Mouse (Mus musculus): Measurements from ENCODE around the gene Zbtb38. TPM values are rescaled to one million over a fixed set of nuclear protein-coding genes. Genes with fewer than 3 reads are reported as not detected.

Gene Zbtb38
- polyA plus RNA-seq, 1 experiment, result 10.0 TPM

DNA sequence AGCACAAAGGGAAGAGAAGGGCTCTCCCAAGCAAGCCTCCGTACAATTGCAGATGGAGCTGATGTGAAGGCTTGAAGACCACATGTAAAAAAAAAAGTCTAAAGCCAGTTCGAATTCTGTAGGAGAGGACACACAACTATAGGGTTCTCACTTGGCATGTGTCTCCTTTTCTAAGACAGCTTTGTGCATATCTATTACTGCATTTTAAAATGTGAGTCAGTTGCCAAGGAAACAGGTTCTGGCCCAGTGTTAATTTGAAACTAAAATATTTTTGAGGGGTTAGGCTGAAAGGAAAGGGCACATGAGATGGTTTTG is 22.4 kb downstream of the Zbtb38 start:
- no peak for TF ChIP-seq FOSL1 (IDR thresholded peaks at IDR 0.05; ENCODE audit: insufficient read depth, low read length, poor library complexity, severe bottlenecking)
- TF ChIP-seq MYOD1 (IDR thresholded peaks at IDR 0.05; ENCODE audit: control insufficient read depth, insufficient read length, low read depth), result no peak
- TF ChIP-seq USF1 (IDR thresholded peaks at IDR 0.05; ENCODE audit: low read depth), result no peak
- no peak for TF ChIP-seq CEBPB (IDR thresholded peaks at IDR 0.05; ENCODE audit: low read depth)
- TF ChIP-seq MYOG (IDR thresholded peaks at IDR 0.05; ENCODE audit: control insufficient read depth, extremely low read depth, insufficient read length), result no peak
- TF ChIP-seq MAX (IDR thresholded peaks at IDR 0.05), result no peak
- TF ChIP-seq CTCF (IDR thresholded peaks at IDR 0.05; ENCODE audit: control insufficient read depth, insufficient read depth, insufficient read length), result no peak
- H3ac ChIP-seq (ENCODE audit: control insufficient read depth, insufficient read length, low read depth), result no peak overlapping the region
- peaks cover 67% of the 10 kb centered on the region for H3K79me2 ChIP-seq (ENCODE audit: control insufficient read depth, insufficient read depth)
- peaks cover 68% of the 10 kb centered on the region for H3K36me3 ChIP-seq (ENCODE audit: control insufficient read depth, insufficient read depth)
- H3K4me3 ChIP-seq (ENCODE audit: insufficient read depth, poor library complexity, severe bottlenecking), result no peak overlapping the region
- peaks cover 29% of the 10 kb centered on the region for H3K79me3 ChIP-seq (ENCODE audit: low read depth)
- no peaks in the 10 kb centered on the region for H3K27me3 ChIP-seq (ENCODE audit: control insufficient read depth, insufficient read depth, insufficient read length)

DNA sequence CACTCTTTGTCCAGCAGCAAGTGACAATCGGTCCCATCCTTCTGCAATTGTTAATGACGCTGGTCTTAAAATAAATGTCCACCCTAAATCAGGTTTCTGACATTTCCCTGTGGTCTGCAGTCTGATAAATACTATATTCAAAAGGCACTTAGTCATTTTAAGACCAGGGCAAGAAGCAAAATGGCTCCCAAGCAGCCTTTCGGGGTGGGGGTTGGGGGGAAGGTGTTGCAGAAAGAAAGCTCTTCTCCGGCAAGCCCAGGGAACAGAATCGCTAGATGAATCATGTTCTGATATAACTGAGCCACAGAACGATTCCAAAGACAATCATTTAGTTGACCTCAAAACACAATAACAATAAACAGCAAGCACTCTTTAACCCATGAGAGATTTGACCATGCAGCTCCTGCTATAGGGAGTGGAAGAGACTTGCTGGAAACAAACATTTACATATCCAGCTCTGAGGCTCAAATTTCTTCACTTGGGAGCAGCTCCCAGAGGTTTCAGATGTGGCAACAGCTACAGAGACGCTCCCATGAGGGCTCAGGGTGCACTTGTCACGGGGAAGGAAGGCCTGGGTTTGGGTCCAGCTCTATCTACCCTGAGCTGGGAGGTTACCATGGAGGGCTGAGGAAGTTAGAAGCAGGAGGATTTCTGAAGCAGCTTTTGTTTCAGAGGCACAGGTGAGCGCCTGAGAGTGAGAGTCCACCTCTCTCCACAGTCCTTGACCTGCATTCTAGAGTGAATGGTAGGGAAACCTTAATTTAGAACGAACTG is 22.9 kb downstream of the Zbtb38 start:
- H3K4me3 ChIP-seq (ENCODE audit: insufficient read depth, poor library complexity, severe bottlenecking), result no peak overlapping the region
- H3ac ChIP-seq (ENCODE audit: control insufficient read depth, insufficient read length, low read depth), result no peak overlapping the region
- peaks cover 31% of the 10 kb centered on the region for H3K79me3 ChIP-seq (ENCODE audit: low read depth)
- TF ChIP-seq MYOD1 (IDR thresholded peaks at IDR 0.05; ENCODE audit: control insufficient read depth, insufficient read length, low read depth) (no peak), FOSL1 (IDR thresholded peaks at IDR 0.05; ENCODE audit: insufficient read depth, low read length, poor library complexity, severe bottlenecking) (no peak), MAX (IDR thresholded peaks at IDR 0.05) (no peak)
- peaks cover 70% of the 10 kb centered on the region for H3K36me3 ChIP-seq (ENCODE audit: control insufficient read depth, insufficient read depth)
- peaks cover 65% of the 10 kb centered on the region for H3K79me2 ChIP-seq (ENCODE audit: control insufficient read depth, insufficient read depth)
- no peaks in the 10 kb centered on the region for H3K27me3 ChIP-seq (ENCODE audit: control insufficient read depth, insufficient read depth, insufficient read length)

DNA sequence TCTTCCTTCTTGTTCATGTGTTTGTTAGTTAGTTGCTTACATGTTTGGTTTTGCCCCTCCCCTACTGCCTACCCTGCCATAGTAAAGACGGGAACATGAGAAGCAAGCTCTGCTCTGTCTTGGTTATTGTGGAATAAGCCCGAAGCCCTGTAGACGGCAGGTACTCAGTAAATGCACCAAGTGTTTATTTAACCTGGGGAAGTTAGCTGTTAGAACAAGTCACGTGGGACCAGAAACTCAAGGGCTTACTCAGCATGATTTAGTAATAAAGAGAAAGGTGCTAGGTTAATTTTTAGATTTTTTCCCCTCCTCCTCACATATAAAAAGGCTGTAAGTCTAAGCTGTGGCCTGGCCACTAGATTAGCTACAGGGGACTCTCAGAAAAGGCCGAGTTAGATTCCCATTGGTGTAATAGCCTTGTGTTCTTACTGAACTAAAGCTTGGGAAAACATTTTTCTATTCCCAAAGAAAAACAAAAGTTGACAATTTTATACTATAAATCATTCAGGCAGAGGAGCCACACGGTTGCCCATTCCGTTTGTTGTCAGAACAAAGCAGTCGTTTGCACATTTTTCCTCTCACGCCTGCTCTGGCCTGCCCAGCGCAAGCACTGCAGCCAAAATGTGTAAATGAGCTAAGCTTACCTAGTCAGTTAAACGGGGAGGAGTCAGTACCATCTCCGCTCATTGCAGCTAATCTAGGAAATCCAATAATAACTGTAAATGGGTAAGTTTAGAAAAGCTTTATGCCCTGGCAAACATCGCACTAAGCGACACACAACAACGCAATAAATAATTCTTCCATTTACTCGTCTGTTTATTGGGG is 24.1 kb downstream of the Zbtb38 start:
- peaks cover 66% of the 10 kb centered on the region for H3K36me3 ChIP-seq (ENCODE audit: control insufficient read depth, insufficient read depth)
- no peaks in the 10 kb centered on the region for H3K27me3 ChIP-seq (ENCODE audit: control insufficient read depth, insufficient read depth, insufficient read length)
- no peak overlapping the region for H3K4me3 ChIP-seq (ENCODE audit: insufficient read depth, poor library complexity, severe bottlenecking)
- no peak overlapping the region for H3ac ChIP-seq (ENCODE audit: control insufficient read depth, insufficient read length, low read depth)
- peaks cover 26% of the 10 kb centered on the region for H3K79me3 ChIP-seq (ENCODE audit: low read depth)
- no peak for TF ChIP-seq FOSL1 (IDR thresholded peaks at IDR 0.05; ENCODE audit: insufficient read depth, low read length, poor library complexity, severe bottlenecking)
- TF ChIP-seq CEBPB (IDR thresholded peaks at IDR 0.05; ENCODE audit: low read depth), result no peak
- TF ChIP-seq MYOG (IDR thresholded peaks at IDR 0.05; ENCODE audit: control insufficient read depth, extremely low read depth, insufficient read length), result no peak
- no peak for TF ChIP-seq MYOD1 (IDR thresholded peaks at IDR 0.05; ENCODE audit: control insufficient read depth, insufficient read length, low read depth)
- TF ChIP-seq USF1 (IDR thresholded peaks at IDR 0.05; ENCODE audit: low read depth), result no peak
- H3K79me2 ChIP-seq (ENCODE audit: control insufficient read depth, insufficient read depth), result peaks cover 60% of the 10 kb centered on the region

DNA sequence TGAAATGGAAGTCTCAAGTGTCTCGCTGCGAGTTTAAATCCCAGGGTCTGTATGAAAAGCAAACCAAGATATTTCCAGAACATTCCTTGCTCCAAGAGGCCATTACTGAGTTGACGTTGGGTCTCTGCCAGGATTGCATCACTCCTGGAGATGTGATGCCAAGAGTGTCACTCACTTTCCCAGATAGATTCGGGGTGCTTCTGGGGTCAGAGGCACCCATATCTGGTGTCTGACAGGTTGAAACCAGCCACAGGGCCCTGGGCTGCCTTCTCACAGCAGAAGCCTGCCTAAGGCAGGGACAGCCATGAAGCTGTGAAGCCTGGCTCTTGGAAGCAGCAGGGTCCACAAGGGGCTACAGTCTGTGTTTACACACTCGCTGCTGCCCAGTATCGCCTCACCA is 24.9 kb downstream of the Zbtb38 start:
- Histone ChIP-seq H3K79me3 (ENCODE audit: low read depth) (peaks cover 22% of the 10 kb centered on the region), H3K4me3 (ENCODE audit: insufficient read depth, poor library complexity, severe bottlenecking) (no peak overlapping the region), H3ac (ENCODE audit: control insufficient read depth, insufficient read length, low read depth) (no peak overlapping the region), H3K27me3 (ENCODE audit: control insufficient read depth, insufficient read depth, insufficient read length) (no peaks in the 10 kb centered on the region), H3K79me2 (ENCODE audit: control insufficient read depth, insufficient read depth) (peaks cover 53% of the 10 kb centered on the region), H3K36me3 (ENCODE audit: control insufficient read depth, insufficient read depth) (peaks cover 57% of the 10 kb centered on the region)
- TF ChIP-seq CEBPB (IDR thresholded peaks at IDR 0.05; ENCODE audit: low read depth) (peak; percentile 35), MAX (IDR thresholded peaks at IDR 0.05) (no peak), FOSL1 (IDR thresholded peaks at IDR 0.05; ENCODE audit: insufficient read depth, low read length, poor library complexity, severe bottlenecking) (no peak)

DNA sequence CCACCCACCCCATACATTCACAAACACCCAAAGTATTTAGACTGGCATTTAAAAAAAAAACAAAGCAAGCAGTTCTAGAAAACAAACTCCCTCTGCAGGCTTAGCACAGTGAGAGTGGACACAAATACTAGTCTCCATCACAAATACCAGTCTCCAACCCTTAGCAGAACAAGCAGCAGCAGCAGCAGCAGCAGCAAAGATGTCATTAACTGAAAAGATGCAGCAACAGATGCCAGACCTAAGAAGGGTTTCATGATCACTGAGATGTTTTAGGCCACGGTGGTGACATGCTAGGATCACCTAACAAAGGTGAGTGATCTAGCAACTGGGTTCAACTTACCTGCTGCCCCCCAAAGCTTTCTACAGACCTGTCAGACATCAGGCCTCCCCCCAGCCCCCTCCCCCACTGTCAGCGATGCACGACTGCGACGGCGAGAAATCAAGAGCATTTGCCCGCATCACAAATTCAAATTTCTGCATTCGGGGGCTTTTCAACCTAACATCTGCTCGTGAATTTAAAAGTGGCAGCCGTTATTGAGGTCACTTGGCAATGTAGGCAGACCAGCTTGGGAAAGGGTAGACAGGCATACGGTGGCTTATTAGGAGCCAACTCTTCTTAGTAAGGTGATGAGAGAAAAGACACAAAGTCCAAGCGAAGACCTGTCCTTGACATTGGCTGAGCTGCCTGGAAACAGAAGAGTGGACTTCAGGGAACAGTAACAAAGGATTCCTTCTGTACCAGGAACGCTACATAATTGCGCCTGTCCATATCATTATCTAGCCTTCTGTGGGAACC is 26.1 kb downstream of the Zbtb38 start:
- Histone ChIP-seq H3K79me3 (ENCODE audit: low read depth) (peaks cover 18% of the 10 kb centered on the region), H3K4me3 (ENCODE audit: insufficient read depth, poor library complexity, severe bottlenecking) (no peak overlapping the region), H3ac (ENCODE audit: control insufficient read depth, insufficient read length, low read depth) (no peak overlapping the region), H3K79me2 (ENCODE audit: control insufficient read depth, insufficient read depth) (peaks cover 53% of the 10 kb centered on the region), H3K27me3 (ENCODE audit: control insufficient read depth, insufficient read depth, insufficient read length) (no peaks in the 10 kb centered on the region), H3K36me3 (ENCODE audit: control insufficient read depth, insufficient read depth) (peaks cover 53% of the 10 kb centered on the region)
- TF ChIP-seq USF1 (IDR thresholded peaks at IDR 0.05; ENCODE audit: low read depth) (no peak), FOSL1 (IDR thresholded peaks at IDR 0.05; ENCODE audit: insufficient read depth, low read length, poor library complexity, severe bottlenecking) (no peak), MAX (IDR thresholded peaks at IDR 0.05) (no peak), MYOG (IDR thresholded peaks at IDR 0.05; ENCODE audit: control insufficient read depth, extremely low read depth, insufficient read length) (no peak), MYOD1 (IDR thresholded peaks at IDR 0.05; ENCODE audit: control insufficient read depth, insufficient read length, low read depth) (no peak), CTCF (IDR thresholded peaks at IDR 0.05; ENCODE audit: control insufficient read depth, insufficient read depth, insufficient read length) (no peak), CEBPB (IDR thresholded peaks at IDR 0.05; ENCODE audit: low read depth) (no peak)
